Mouse (Mus musculus) forebrain, embryonic 13.5 days (tissue): ENCODE results near the gene Relch. TPM values are rescaled to one million over a fixed set of nuclear protein-coding genes. Genes with fewer than 3 reads are reported as not detected.

Experiments used
- ATAC-seq: fragments of 200-750 bp; cut with Nextera tagmentation; 2 replicates; pipeline ENCODE4 v1.8.0; 2017
- H3K27ac ChIP-seq: fragments of 300-500 bp; sonication (generic); 2 replicates; pipeline ENCODE4 v1.5.1; 2015; ENCODE audit warnings: inconsistent platforms, mild to moderate bottlenecking, moderate library complexity
- H3K27me3 ChIP-seq: fragments of 300-500 bp; sonication (generic); 2 replicates; pipeline ENCODE4 v1.6.1; 2015; ENCODE audit warnings: mild to moderate bottlenecking, inconsistent platforms
- H3K36me3 ChIP-seq: fragments of 300-500 bp; sonication (generic); 2 replicates; pipeline ENCODE4 v1.6.1; 2015; ENCODE audit warnings: mild to moderate bottlenecking, inconsistent platforms; ENCODE audit not compliant: poor library complexity, severe bottlenecking
- H3K4me1 ChIP-seq: fragments of 300-500 bp; sonication (generic); 2 replicates; pipeline ENCODE4 v1.6.1; 2015; ENCODE audit warnings: inconsistent platforms
- H3K4me2 ChIP-seq: fragments of 300-500 bp; sonication (generic); 2 replicates; pipeline ENCODE4 v1.6.1; 2015; ENCODE audit warnings: inconsistent platforms, mild to moderate bottlenecking, moderate library complexity
- H3K4me3 ChIP-seq: fragments of 300-500 bp; sonication (generic); 2 replicates; pipeline ENCODE4 v1.5.1; 2015; ENCODE audit warnings: mild to moderate bottlenecking, inconsistent platforms
- H3K9ac ChIP-seq: fragments of 300-500 bp; sonication (generic); 2 replicates; pipeline ENCODE4 v1.6.1; 2015; ENCODE audit warnings: mild to moderate bottlenecking, inconsistent platforms
- H3K9me3 ChIP-seq: fragments of 300-500 bp; sonication (generic); replicated peaks from 2 replicates; pipeline ENCODE4 v1.6.1; 2016; ENCODE audit warnings: inconsistent platforms
- WGBS: fragments of 180-500 bp; shearing (Covaris S2); methylation state at CpG from one replicate; pipeline ENCODE4 v1.1.7; 2015; 5-methylcytosine and 5-hydroxymethylcytosine counted together
- polyA plus RNA-seq: library from polyadenylated mRNA; unstranded; fragments of >200 nt; fragmentation: Nextera tagmentation; extraction: Ambion mirVana; gene quantifications from 2 replicates; pipeline ENCODE4 v1.2.1, GENCODE M21; 2015

Relch gene
- polyA plus RNA-seq, 1 experiment from 2014 or later: 35.2 TPM

GRCm38 (mm10) chr1:105781391-105782146, 117.9 kb downstream of the Relch start:
- Histone ChIP-seq H3K4me1 (peaks cover 10% of the 10 kb centered on the region), H3K36me3 (no peaks in the 10 kb centered on the region), H3K4me2 (peak overlapping the region; percentile 96), H3K9ac (no peak overlapping the region), H3K9me3 (no peaks in the 10 kb centered on the region), H3K27ac (no peak overlapping the region), H3K4me3 (peak overlapping the region; percentile 54), H3K27me3 (peaks cover 36% of the 10 kb centered on the region)
- ATAC-seq: no peak
- WGBS: 45% methylated on average over 12 of the region's 12 CpGs

- peaks cover 30% of the 10 kb centered on the region for H3K27me3 ChIP-seq
- WGBS: 75% methylated on average over 5 of the region's 5 CpGs
- no peak overlapping the region for H3K4me2 ChIP-seq
- H3K4me3 ChIP-seq: no peak overlapping the region
- H3K9me3 ChIP-seq: no peaks in the 10 kb centered on the region
- H3K36me3 ChIP-seq: no peaks in the 10 kb centered on the region
- H3K9ac ChIP-seq: no peak overlapping the region
- no peak overlapping the region for H3K27ac ChIP-seq
- no peak for ATAC-seq
- peaks cover 10% of the 10 kb centered on the region for H3K4me1 ChIP-seq
These were observed 120.8 kb downstream of the Relch start for GRCm38 (mm10) chr1:105784257-105785016.

GRCm38 (mm10) chr1:105785146-105785545, 121.5 kb downstream of the Relch start:
- no peak for ATAC-seq
- WGBS: 92% methylated on average over 4 of the region's 4 CpGs

GRCm38 (mm10) chr1:105786731-105787357, 123.2 kb downstream of the Relch start:
- no peak overlapping the region for H3K4me3 ChIP-seq
- no peaks in the 10 kb centered on the region for H3K4me1 ChIP-seq
- H3K27me3 ChIP-seq: peaks cover 8% of the 10 kb centered on the region
- H3K36me3 ChIP-seq: no peaks in the 10 kb centered on the region
- H3K4me2 ChIP-seq: no peak overlapping the region
- H3K27ac ChIP-seq: no peak overlapping the region
- H3K9ac ChIP-seq: no peak overlapping the region
- H3K9me3 ChIP-seq: no peaks in the 10 kb centered on the region
- 80% methylated on average over 6 of the region's 6 CpGs for WGBS
- no peak for ATAC-seq

More at GRCm38 (mm10) chr1:105785146-105785545, 121.5 kb downstream of the Relch start:
- no peaks in the 10 kb centered on the region for H3K36me3 ChIP-seq
- no peak overlapping the region for H3K4me3 ChIP-seq
- no peak overlapping the region for H3K4me2 ChIP-seq
- H3K4me1 ChIP-seq: peaks cover 8% of the 10 kb centered on the region
- H3K9me3 ChIP-seq: no peaks in the 10 kb centered on the region
- H3K27ac ChIP-seq: no peak overlapping the region
- peaks cover 23% of the 10 kb centered on the region for H3K27me3 ChIP-seq
- H3K9ac ChIP-seq: no peak overlapping the region

- Histone ChIP-seq H3K4me1 (no peaks in the 10 kb centered on the region), H3K27ac (no peak overlapping the region), H3K4me3 (no peak overlapping the region), H3K4me2 (no peak overlapping the region), H3K9ac (no peak overlapping the region), H3K9me3 (no peaks in the 10 kb centered on the region), H3K36me3 (no peaks in the 10 kb centered on the region), H3K27me3 (no peaks in the 10 kb centered on the region)
- WGBS: 94% methylated on average over 3 of the region's 3 CpGs
- no peak for ATAC-seq
These were observed 126.4 kb downstream of the Relch start for GRCm38 (mm10) chr1:105790103-105790502.

GRCm38 (mm10) chr1:105794670-105795069, 131.0 kb downstream of the Relch start:
- H3K27me3 ChIP-seq: no peaks in the 10 kb centered on the region
- no peak overlapping the region for H3K9ac ChIP-seq
- no peak overlapping the region for H3K4me2 ChIP-seq
- H3K36me3 ChIP-seq: no peaks in the 10 kb centered on the region
- no peaks in the 10 kb centered on the region for H3K9me3 ChIP-seq
- 85% methylated on average over 6 of the region's 6 CpGs for WGBS
- H3K4me3 ChIP-seq: no peak overlapping the region
- no peaks in the 10 kb centered on the region for H3K4me1 ChIP-seq
- H3K27ac ChIP-seq: no peak overlapping the region
- ATAC-seq: no peak

GRCm38 (mm10) chr1:105795705-105796104, 132.0 kb downstream of the Relch start:
- Histone ChIP-seq H3K9me3 (no peaks in the 10 kb centered on the region), H3K4me1 (no peaks in the 10 kb centered on the region), H3K9ac (no peak overlapping the region), H3K4me3 (no peak overlapping the region), H3K27ac (no peak overlapping the region), H3K4me2 (no peak overlapping the region), H3K27me3 (no peaks in the 10 kb centered on the region), H3K36me3 (no peaks in the 10 kb centered on the region)
- no peak for ATAC-seq
- 80% methylated on average over 4 of the region's 4 CpGs for WGBS

DNA sequence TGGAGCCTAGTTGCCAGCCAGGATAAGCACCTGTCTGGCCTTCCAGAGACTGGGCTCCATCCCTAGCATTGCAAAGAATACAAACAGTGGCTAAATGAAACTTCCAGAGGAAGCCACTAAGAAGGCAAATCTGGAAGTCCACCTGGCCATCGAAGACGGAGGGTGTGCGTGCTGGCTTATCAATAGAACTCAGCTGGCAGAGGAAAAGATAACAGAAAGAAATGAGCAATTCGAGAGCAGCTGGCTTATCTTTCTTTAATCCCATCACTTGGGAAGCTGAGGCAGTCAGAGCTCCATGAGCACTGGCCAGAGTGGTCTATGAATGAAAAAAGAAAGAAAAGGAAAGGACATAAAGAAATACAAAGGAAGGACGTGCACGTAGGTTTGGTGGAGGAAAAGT, 136.9 kb downstream of the Relch start:
- no peak overlapping the region for H3K4me2 ChIP-seq
- WGBS: 92% methylated on average over 6 of the region's 6 CpGs
- no peak overlapping the region for H3K27ac ChIP-seq
- no peaks in the 10 kb centered on the region for H3K4me1 ChIP-seq
- no peaks in the 10 kb centered on the region for H3K27me3 ChIP-seq
- no peak overlapping the region for H3K9ac ChIP-seq
- no peaks in the 10 kb centered on the region for H3K36me3 ChIP-seq
- no peak for ATAC-seq
- H3K4me3 ChIP-seq: no peak overlapping the region
- no peaks in the 10 kb centered on the region for H3K9me3 ChIP-seq

- Histone ChIP-seq H3K4me1 (no peaks in the 10 kb centered on the region), H3K9ac (no peak overlapping the region), H3K27me3 (no peaks in the 10 kb centered on the region), H3K4me3 (no peak overlapping the region), H3K36me3 (no peaks in the 10 kb centered on the region), H3K9me3 (no peaks in the 10 kb centered on the region), H3K4me2 (no peak overlapping the region), H3K27ac (no peak overlapping the region)
- no peak for ATAC-seq
These were observed 137.6 kb downstream of the Relch start for GRCm38 (mm10) chr1:105801252-105801651.

DNA sequence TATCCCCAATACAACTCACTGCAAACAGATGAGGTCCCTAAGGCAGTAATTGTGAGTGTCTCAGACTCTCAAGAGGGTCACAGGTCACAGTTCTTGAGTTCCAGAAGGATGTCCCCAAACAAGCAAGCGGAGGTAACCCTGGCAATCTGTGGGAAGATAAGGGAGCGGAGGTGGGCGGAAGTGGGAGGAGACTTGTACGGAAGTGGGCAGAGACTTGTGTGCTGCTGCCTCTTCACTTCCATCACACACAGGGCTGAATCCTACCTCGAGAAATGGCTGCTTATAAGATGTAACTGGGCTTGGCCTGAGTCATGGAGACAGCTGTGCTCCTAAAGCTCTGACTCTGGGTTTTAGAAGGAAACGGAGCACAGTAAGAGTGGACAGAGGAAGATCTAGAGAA, 139.3 kb downstream of the Relch start:
- no peak overlapping the region for H3K9ac ChIP-seq
- H3K9me3 ChIP-seq: no peaks in the 10 kb centered on the region
- ATAC-seq: no peak
- no peaks in the 10 kb centered on the region for H3K27me3 ChIP-seq
- no peak overlapping the region for H3K4me2 ChIP-seq
- no peak overlapping the region for H3K27ac ChIP-seq
- H3K36me3 ChIP-seq: no peaks in the 10 kb centered on the region
- H3K4me3 ChIP-seq: no peak overlapping the region
- H3K4me1 ChIP-seq: no peaks in the 10 kb centered on the region
- 83% methylated on average over 6 of the region's 6 CpGs for WGBS

GRCm38 (mm10) chr1:105804285-105804684, 140.6 kb downstream of the Relch start:
- 86% methylated on average over 3 of the region's 3 CpGs for WGBS
- H3K9me3 ChIP-seq: no peaks in the 10 kb centered on the region
- no peak overlapping the region for H3K4me2 ChIP-seq
- H3K4me3 ChIP-seq: no peak overlapping the region
- no peaks in the 10 kb centered on the region for H3K27me3 ChIP-seq
- no peaks in the 10 kb centered on the region for H3K4me1 ChIP-seq
- H3K36me3 ChIP-seq: no peaks in the 10 kb centered on the region
- no peak overlapping the region for H3K9ac ChIP-seq
- H3K27ac ChIP-seq: no peak overlapping the region
- no peak for ATAC-seq
